Mouse (Mus musculus): ENCODE measurements at regions not wholly inside any gene's neighbourhood (a gene's known extent, or its start where the extent isn't known, plus 50 kb on each side); places are given as distances from the start of the nearest gene placed in this dataset.
A peak's percentile ranks its signal among the peaks of the same experiment; 100 is the strongest.

DNA sequence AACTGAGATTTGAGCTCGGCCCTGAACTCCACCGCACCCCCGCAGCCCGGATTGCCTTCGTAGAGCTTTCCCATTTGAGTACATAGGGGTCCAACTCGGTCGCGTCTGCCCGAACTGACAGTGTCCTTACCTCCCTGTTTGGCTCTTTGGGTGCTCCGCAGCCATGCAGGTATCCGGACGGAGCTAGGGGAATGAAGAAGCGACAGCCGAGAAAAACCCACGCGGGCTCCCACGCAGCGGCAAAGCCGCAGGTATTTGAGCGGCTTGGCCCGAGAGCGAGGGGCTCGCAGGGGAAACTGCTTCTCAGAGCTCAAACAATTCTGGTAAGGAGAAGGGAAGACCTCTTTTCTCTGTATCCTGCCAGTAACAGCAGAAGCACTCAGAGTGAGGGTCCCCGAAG is 82.5 kb downstream of the Kcnrg start:
- intact Hi-C loops (cut with DNase I; ENCODE audit: low total_unique reads), result no loop called here
- peak; percentile 12 for DNase-seq

DNA sequence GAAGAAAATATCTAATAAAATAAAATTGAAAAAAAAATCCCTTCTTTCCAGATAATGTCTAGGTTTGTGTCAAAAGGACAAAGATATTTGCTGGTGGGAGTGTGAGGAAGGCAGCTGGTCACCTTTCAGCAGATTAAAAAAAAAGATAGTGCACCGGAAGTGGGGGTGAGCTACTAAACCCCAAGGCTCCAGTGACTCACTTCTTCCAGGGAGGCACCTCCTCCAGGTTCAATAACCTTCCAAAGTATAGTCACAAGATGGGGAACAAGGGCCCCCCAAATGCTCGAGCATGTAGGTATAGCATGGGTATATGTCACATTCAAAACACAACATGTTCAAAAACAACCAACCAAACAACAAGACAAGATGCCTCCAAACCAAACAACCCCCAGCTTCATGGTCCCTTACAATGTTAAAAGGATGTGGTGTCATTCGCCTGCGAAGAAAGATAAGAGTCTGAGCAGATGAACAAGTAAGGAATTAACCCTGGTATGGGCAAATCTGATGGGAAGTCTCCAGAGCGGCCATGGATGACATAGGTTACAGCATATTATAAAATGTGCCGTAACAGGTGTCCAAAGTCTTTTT is 84.6 kb downstream of the Kcnrg start:
- DNase-seq, result no peak
- intact Hi-C loops (cut with DNase I; ENCODE audit: low total_unique reads), result no loop called here

DNA sequence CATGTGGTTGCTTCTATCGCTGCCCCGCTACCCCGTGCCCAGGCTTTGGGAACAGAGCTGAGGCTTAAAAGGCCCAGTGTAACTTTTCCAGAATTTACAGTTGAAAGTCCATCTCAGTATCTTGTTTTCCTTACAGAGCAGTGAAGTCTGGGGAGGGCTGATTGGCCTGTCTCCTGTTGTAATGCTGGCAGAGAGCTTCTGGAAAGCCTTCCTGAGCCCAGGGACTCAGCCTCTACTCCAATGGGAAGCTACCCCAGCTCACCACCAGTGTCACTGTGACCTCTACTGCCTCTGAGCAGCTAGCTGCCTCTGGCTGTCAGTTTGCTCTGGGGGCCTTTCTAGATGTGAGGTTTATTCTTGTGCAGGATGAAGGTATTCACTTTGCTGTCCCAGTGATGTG is 87.5 kb downstream of the Kcnrg start:
- intact Hi-C loops (cut with DNase I; ENCODE audit: low total_unique reads), result no loop called here
- DNase-seq, result peak; percentile 18

DNA sequence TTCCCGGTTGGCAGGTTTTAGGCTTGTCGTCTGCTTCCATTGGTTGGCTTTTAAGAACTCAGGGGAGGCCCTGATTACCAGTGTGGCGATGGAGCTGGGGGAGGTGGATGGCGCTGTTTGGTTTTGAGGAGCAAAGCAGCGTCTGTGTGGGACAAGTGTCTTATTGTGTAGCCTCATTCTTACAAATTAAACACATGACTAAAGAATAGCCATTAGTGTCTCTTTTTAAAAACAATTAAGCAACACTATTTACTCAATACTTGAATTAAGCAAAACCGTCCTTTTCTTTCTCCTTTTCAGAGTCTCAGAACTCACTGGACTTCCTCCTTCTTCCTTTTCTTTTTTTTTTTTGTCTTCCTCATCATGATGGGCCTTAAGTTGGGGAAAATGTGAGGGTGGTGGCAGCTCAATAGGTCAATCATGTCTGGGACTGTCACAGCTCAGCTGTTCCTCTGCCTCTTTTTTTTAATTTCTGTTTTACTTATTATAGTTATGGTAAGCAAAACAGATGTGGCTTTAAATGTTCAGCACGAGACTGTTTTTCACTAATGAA is 89.1 kb downstream of the Kcnrg start:
- intact Hi-C loops (cut with DNase I; ENCODE audit: low total_unique reads), result no loop called here
- no peak for DNase-seq

DNA sequence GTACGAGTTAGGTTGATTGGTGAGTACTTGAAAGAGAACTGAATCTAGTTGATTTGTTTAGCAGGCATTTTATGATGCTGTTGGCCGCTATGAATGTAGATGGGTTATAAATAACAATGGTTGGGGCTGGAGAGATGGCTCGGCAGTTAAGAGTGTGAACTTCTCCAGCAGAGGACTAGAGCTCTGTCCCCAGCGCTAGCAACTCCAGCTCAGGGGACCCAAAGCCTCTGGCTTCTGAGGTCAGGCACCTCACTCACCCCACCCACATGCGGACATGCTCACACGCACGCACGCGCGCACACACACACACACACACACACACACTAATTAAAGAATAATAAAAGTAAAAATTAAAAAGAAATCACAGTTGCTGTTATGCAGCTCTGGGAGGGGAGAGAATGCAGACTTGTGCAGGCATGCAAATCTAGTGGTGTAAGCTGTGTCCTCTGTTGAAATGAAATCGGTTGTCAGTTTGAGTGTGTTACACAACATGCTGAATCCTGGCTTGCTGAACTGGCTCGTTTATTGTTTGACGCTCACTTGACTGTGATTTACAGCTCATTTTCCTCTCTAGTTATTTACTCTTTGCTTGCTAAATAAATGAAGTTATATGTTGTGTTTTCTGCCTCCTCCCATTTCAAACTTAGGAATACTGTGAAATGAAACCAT is 89.8 kb downstream of the Kcnrg start:
- intact Hi-C loops (cut with DNase I; ENCODE audit: low total_unique reads), result no loop called here

DNA sequence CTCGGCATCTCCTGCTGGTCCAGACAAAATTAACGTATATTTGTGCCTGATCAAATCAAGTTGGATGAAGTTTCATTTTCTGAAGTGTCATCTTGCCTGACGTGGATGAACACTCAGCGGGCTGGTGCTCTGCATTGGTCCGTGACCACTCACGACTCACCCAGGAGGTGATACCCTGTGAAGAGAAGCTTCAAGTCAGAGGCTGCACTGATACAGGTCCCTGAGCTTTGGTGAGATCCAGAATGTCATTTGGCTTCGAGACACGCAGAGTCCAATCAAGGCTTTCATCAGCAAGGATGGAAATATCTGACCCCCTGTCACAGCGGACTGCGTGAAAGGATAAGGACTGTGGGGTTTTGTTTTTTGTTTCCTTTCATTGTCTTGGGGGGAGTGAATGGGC is 90.4 kb downstream of the Kcnrg start:
- DNase-seq, result no peak
- intact Hi-C loops (cut with DNase I; ENCODE audit: low total_unique reads), result no loop called here

More for the DNA sequence above, 89.8 kb downstream of the Kcnrg start:
- no peak for DNase-seq

DNA sequence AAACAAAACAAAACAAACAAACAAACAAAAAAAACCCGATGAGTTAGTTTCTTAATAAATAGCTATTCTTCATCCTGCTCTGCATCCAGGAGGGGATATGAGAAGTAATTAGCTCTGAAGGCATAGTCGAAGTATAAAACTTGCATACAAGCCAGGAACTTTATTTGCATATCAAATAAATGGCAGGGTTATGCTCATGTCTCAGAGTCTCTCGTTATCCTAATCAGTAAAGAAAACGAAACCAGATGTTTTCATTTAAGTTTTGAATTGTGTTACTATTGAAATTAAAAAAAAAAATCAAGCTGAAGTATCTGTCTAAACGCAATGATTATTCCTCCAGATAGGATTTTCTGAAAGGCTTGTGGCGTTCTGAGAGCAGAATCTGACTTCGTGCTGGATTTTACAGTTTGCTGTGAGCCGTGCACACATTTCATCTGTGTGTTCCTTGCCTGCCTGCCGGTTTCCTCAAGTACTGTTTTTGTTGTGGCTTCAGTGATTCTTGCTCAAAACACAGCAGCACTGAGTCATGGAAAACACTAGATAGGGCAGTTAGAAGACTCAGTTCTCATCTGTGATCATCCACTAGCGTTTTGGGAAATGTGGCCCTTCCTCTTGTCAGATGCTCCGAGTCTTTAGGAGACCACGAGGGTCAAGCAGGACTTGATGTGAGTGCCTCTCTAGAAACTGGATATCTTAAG is 91.2 kb downstream of the Kcnrg start:
- DNase-seq, result no peak
- intact Hi-C loops (cut with DNase I; ENCODE audit: low total_unique reads), result no loop called here

DNA sequence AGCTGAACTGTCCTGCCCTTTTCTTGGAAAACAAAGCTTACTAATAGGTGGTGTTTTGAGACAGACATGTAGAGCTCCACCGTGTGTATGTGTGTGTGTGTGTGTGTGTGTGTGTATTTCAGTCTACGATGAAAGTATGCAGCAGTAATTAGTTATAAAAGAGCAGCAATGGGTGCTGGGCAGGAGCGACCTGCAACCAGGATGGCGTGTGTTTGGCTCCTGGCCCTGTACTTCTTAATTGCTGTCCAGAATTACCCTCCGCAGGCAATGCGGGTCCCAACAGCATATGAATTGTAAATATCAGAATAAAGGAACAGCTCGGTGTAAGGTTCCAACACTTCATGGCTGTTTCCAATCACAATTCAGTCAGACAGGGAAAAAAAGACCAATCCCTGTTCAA is 92.4 kb downstream of the Kcnrg start:
- DNase-seq, result no peak

DNA sequence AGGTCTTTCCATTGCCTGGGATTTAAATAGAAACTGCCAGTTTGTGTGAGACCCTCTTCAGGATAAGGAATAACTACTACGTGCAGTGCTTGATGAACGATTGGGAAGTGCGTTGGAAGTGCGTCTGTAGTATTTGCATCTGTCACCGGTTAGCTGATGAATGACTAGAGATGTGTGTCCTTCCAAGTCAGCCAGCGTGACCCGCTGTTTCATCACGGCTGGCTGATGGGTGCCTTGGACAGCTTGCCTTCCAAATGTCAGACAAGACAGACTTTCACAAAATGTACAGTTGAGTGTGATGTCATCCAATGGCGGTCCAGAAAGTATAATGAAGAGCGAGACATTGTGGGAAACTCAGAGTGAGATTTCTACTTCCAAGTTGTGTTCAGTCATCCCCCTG is 93.9 kb downstream of the Kcnrg start:
- DNase-seq, result no peak
- intact Hi-C loops (cut with DNase I; ENCODE audit: low total_unique reads), result no loop called here

More for the DNA sequence above, 92.4 kb downstream of the Kcnrg start:
- intact Hi-C loops (cut with DNase I; ENCODE audit: low total_unique reads), result no loop called here

DNA sequence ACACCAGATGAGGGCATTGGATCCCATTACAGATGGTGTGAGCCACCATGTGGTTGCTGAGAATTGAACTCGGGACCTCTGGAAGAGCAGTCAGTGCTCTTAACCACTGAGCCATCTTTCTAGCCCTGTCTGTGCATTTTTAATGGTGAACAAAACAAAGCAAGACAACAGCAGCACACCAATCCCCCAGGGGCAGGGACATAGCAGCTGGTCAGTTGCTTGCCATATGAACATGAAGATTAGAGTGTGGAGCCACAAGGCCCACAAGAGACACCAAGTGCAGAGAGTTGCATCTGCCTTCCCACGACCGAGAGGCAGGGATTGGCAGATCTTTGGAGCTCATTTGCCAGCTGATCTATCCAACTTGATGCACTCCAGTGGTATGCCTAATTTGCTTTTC is 96.7 kb downstream of the Kcnrg start:
- intact Hi-C loops (cut with DNase I; ENCODE audit: low total_unique reads), result no loop called here

DNA sequence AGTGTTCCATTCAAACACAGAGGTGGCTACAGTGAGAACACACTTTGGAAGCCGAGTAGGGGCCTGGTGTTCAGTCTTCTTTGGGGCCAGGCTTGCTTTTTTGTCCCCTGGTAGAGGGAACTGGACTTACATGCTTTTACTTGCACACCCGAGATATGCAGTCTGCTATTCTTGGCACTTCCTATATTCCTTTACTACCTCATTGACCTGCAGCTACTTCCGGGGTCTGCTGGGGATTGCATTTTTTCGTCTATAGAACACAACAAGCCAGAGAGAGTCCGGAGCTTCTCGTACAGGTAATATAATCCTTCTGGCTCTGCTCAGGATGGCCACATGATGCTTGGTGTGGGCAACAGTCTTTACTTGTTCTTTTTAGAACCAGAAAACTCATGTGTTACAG is 99.7 kb downstream of the Kcnrg start:
- intact Hi-C loops (cut with DNase I; ENCODE audit: low total_unique reads), result no loop called here
- no peak for DNase-seq

More for the DNA sequence above, 96.7 kb downstream of the Kcnrg start:
- DNase-seq, result no peak

DNA sequence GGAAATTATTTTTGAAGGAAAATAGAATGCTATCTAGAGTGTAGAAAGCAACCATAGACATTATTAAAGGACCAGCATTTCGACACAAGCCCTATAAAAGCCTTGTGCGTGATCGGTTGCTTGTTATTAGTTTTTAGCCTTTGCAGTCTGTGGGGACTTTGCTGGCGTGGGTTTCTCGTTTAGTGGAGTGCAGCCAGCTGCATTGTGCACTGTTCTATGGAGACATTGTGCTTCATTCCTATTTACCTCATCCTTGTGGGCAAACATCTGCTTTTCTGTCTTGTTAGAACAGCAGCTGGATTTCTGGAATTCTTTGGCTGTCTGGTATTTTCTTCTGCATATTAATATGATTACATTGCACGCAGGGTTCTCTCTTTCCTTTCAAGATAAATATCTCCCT is 101.1 kb downstream of the Kcnrg start:
- DNase-seq, result peak; percentile 55
- intact Hi-C loops (cut with DNase I; ENCODE audit: low total_unique reads), result no loop called here

DNA sequence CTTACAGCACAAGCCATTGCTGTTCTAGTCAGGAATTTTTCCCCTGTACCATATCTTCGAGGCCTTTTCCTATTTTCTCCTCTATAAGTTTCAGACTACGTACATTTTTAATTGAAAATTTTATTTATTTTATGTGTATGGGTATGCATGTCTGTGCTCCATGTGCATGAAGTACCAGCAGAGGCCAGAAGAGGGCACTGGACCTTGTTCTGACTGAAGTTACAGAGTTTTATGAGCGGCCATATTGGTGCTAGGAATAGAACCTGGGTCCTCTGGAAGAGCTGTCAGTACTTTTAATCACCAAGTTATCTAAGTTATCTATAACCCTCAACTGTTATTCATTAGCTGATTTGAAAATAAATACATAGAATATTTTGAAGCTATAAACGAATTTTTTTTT is 108.5 kb downstream of the Kcnrg start:
- DNase-seq, result no peak

DNA sequence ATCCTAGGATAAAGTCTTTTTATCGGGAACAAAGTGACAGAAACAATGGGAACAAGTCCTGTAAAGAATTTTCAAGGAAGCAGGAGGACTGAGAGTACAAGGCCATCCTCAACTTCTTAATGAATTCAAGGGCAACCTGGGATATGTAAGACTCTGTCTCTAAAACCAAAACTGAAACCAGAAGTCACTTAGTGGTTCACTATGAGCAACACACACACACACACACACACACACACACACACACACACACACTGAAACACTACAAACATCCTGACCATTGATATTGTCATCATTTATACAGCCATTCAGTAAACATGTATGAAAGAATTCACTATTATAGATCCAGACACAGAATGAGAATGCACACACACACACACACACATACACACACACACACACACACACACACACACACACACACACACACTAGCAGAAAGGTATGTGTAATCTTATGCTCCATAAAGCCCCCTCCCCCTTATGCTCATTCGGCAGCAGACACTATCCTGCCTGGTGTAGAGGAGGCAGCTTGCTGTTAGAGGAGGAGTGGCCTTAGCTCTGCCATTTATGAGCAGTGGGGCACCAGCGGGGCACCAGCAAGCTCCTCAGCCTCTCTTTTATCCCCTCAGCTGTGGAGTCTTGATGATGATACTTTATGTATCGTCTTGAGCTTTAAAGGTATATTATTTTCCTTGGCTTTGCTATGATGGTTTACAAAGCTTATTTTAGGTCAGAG is 111.3 kb downstream of the Kcnrg start:
- DNase-seq, result no peak

More for the DNA sequence above, 108.5 kb downstream of the Kcnrg start:
- intact Hi-C loops (cut with DNase I; ENCODE audit: low total_unique reads), result no loop called here

DNA sequence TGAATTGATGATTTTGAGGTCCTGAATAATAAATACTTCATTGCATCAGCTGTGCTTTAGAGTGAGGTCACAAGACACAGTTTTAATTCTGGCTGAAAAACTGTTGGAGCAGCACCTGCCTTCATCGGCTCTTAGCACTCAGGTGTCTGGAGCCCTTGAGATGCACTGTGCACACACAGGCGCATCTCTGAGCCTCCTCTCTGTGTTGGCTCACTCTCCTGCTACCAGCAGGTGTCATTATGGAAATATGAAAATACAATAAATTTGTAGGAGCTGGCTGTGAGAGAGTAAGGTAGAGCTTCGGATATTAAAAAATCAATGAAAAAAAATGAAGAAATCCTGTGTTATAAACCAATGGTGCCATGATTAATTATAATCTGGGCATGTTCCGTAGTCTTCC is 114.0 kb downstream of the Kcnrg start:
- intact Hi-C loops (cut with DNase I; ENCODE audit: low total_unique reads), result no loop called here
- DNase-seq, result no peak

More for the DNA sequence above, 111.3 kb downstream of the Kcnrg start:
- intact Hi-C loops (cut with DNase I; ENCODE audit: low total_unique reads), result no loop called here

DNA sequence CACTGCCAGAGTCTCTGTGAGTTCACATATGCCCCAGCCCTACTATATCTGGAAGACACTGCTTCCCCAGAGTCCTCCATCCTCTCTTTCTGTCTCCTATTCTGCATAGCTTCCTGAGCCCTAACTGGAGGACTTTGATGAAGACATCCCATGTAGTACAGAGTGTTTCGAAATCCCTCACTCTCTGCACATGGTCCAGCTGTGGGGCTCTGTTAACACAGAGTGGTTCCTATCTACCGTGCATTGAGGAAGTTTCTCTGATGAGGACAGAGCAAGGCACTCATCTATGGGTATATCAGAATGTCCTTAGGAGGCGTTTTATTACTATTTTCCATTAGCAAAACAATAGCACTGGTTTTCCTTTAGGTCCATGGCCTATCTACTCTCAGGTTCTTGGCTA is 117.7 kb downstream of the Kcnrg start:
- no peak for DNase-seq
- intact Hi-C loops (cut with DNase I; ENCODE audit: low total_unique reads), result no loop called here

DNA sequence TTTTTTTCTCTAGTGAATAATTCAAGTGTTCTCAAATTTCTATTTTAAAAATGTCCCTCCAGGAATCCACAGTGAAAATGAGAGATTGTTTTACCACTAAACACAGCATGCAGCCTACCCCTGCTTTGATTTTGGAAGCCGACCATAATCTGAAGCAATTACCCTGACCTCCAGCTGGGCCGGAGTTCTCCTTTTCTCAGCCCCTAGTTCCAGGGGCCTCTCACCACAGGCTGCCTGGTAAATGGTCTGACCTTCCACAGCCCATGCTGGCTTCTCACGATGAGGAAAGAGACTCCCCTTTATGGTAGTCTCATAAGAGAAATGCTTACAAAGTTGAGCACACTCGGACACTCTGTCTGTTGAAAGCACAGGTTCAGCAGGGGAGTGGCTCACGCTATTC is 121.3 kb downstream of the Kcnrg start:
- DNase-seq, result no peak

DNA sequence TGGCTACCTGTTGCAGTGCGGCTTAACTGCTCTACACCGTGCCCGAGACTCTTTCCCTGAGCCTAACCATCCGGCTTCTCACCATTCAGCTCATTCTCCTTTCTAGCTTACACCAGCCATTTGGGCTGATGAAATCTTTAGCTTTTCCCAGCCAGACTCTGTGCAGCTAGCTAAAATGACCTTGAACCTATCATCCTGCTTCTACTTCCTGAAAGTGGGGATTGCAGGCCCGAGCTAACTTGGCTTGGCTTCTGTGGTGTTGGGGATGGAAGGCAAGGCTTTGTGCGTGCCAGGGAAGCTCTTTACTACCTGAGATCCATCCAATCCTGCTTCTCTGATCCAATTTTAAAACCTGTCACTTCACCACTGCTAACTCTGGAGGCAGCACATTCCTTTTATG is 128.3 kb downstream of the Kcnrg start:
- intact Hi-C loops (cut with DNase I; ENCODE audit: low total_unique reads), result no loop called here
- no peak for DNase-seq

More for the DNA sequence above, 121.3 kb downstream of the Kcnrg start:
- intact Hi-C loops (cut with DNase I; ENCODE audit: low total_unique reads), result no loop called here

DNA sequence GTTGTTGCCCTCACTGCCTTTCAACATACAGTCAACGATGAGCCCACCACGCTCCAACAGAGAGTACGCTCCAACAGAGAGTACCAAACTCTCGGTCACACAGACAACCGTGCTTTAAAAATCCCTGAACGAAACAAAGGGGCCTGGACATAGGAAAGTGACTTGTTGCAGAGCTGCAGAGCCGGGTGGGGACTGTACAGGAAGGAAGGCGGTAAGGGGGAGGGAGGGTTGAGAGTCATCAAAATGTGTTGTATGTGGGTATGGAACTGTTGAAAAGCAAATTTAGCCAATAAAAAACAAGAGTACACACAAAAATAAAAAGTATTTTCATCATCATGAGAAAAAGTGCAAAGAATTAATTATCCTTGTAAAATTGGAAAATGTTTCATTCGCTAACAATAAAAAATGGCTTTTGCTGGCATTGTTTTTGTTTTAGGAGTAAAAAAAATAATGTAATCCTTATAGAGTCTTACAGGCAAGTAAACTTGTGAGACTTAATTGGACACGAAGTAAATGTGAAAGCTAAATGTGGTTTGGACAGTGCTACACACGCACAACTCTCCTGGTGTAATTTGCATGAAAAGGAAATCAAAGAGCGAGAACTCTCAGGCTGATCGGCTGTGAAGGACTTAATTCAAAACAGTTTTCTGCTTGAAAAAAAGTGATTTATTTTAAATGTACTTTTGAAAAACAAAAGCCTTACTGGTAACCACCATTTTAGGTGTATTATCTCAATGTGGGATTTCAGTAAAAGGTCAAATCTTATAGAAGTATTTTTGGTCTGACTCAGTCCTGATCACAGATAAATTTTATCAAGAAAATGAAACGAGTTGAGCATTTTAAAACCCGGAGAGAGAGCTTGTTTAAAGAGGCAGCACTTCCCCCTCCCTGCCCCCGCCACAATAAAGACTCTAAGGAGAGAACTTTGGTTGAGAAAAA is 129.4 kb downstream of the Kcnrg start:
- intact Hi-C loops (cut with DNase I; ENCODE audit: low total_unique reads), result no loop called here
- no peak for DNase-seq
